Mouse (Mus musculus): ENCODE data around the gene Arpc1a. TPM values are rescaled to one million over a fixed set of nuclear protein-coding genes. Genes with fewer than 3 reads are reported as not detected.

The Arpc1a gene
- polyA plus RNA-seq, 1 experiment from 2014 or later, result 159 TPM

DNA sequence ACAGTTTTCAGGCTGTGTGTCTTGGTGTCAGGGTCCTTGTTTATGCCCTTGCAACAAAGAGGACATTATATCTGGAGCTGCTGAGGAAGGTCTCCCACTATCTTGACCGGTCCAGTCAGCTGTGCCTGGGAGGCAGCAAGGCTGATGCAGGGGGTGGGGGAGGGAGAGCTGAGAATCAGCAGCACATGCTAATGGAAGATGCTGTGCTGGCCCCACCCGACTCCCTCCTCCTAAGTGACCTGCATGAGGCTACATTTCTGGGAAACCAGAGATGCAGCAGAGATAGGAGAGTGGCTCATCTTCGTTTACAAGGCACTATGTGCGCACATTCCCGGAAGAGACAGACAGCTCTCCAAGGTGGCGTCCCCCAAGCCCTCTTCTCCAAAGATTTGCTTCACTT lies 26.8 kb downstream of the Arpc1a start:
- Histone ChIP-seq H3K4me2 (replicated peaks) (no peak overlapping the region), H3K4me1 (0 out of 2 replicates have a peak, but pooled peaks cover 11% of the 10 kb centered on the region), H3K27ac (no peak overlapping the region), H3K4me3 (no peak overlapping the region), H3K9me3 (no peaks in the 10 kb centered on the region), H3K27me3 (peaks cover 6% of the 10 kb centered on the region; the same call in 1 of the 2 replicates), H3K36me3 (peaks cover 55% of the 10 kb centered on the region), H3K9ac (no peak overlapping the region)
- WGBS, result 81% methylated on average over 6 of the region's 6 CpGs
- no peak for ATAC-seq (ENCODE audit: insufficient number of reproducible peaks, insufficient read depth, low FRiP score, low TSS enrichment)

DNA sequence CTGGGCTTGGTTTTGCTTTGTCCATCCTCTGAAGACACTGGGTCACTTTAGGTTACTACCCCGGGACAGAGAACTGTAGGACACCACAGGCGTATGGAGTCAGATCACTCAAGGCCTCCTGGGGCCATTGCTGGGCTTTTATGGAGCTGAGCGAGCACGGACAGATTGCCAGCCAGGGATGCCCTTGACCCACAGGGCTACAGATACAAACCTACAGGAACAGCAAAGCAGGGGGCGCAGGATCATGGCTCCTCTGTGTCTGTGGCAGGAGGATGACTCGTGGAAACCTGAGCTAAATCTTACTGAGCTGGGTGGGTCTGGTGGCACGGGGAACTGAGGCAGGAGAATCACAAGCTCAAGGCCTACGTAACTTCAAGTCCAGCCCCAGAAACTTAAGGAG lies 28.9 kb downstream of the Arpc1a start:
- Histone ChIP-seq H3K4me1 (0 out of 2 replicates have a peak, but pooled peaks cover 11% of the 10 kb centered on the region), H3K9me3 (no peaks in the 10 kb centered on the region), H3K27me3 (peaks cover 6% of the 10 kb centered on the region; the same call in 1 of the 2 replicates), H3K4me3 (no peak overlapping the region), H3K4me2 (replicated peaks) (no peak overlapping the region), H3K9ac (no peak overlapping the region), H3K27ac (no peak overlapping the region), H3K36me3 (peaks cover 34% of the 10 kb centered on the region)
- 77% methylated on average over 8 of the region's 8 CpGs for WGBS
- no peak for ATAC-seq (ENCODE audit: insufficient number of reproducible peaks, insufficient read depth, low FRiP score, low TSS enrichment)

DNA sequence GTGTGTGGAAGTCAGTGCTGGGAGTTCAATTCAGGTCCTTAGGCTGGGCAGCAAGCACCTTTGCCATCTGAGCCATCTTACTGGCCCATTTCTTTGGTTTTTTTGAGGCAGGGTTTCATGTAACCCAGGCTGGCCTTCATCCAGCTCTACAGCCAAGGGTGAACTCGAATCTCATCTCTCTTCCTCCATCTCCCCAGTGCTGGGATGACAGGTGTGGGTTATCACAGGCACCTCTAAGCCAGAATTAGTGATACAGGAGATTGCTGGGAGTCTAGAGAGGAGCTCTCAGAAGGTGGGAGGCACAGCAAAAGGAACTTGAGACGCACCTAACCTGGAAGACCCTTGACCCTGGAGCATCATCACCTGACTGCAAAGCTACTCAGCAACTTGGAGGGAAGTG lies 29.8 kb downstream of the Arpc1a start:
- Histone ChIP-seq H3K27ac (no peak overlapping the region), H3K27me3 (peaks cover 6% of the 10 kb centered on the region; the same call in 1 of the 2 replicates), H3K4me2 (replicated peaks) (peak overlapping the region; percentile 81), H3K9ac (no peak overlapping the region), H3K9me3 (no peaks in the 10 kb centered on the region), H3K4me3 (peak overlapping the region; percentile 55), H3K36me3 (peaks cover 25% of the 10 kb centered on the region), H3K4me1 (0 out of 2 replicates have a peak, but pooled peaks cover 11% of the 10 kb centered on the region)
- ATAC-seq (ENCODE audit: insufficient number of reproducible peaks, insufficient read depth, low FRiP score, low TSS enrichment), result no peak
- 44% methylated on average over 2 of the region's 2 CpGs for WGBS

DNA sequence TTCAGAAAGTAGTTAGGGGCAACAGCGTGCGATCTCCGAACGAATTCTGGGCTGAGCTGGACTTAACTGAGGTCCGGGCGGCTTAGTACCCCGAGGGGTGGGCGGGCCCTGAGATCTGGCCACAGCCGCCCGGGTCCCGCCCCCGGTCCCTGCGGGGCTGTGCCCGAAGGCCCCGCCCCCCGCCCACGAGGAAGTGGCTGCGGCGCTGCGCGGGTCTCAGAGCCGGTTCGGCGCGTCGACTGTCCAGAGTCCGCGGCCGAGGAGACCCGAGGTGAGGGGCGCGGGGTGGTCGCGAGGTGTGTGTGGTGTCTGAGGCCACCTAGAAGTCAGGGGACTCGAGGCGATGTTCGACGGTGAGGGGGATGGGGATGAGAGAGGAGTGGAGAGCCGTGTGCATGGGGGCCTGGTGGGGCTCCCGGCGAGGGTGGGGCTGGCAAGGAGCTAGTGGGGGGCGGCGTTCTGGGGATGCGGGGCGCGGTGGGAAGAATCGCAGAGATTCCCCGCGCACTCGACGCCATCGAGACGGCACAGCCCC lies 30.5 kb downstream of the Arpc1a start, which contains the start of gene Arpc1b:
Arpc1b (plus strand) TSS at position 145 of the 535 bp plus-strand sequence.
- H3K4me3 ChIP-seq, result peak within 1 kb of the TSS; percentile 55
- WGBS, result under 1% methylated on average over 45 of the region's 53 CpGs

DNA sequence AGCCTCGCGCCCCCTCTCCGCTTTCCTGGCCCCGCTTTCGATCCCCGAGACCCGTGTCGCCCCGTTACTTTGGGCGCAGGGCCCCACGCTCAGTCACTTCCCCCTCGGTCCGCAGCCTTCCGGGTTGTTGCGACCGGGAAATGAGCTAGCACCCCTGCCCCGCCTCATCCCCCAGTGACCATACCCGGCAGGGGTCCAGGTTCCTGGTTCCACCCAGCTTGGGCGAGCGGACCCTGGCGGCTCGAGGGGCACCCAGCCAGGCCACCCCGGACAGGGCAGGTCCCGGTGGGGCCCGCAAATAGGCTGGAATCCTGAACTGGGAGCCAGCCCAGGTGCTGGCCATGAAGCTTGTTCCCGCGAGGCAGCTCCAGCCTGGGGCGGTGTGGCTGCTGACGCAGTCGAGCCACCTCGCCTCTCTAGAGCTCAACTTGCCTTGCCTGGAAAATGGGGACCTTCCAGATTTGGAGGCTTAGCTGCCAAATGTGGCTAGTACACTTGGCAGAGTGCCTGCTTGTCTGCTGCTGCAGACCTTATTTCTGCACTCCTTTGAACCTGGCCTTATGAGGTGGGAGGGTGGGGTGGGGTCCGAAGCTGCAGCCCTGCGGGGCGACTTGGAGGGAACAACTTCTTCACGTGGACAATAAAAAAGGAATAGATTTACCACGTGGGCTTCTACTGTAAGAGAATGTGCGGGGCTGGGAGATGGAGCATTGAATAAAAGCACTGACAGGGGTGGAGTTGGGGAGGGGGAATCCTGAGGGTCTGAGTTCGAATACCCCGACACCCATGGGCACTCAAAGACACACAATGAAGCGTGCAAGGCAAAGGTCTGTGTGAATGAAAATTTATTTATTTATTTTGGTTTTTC lies 31.2 kb downstream of the Arpc1a start:
- ATAC-seq (ENCODE audit: insufficient number of reproducible peaks, insufficient read depth, low FRiP score, low TSS enrichment), result no peak
- Histone ChIP-seq H3K4me2 (replicated peaks) (peak overlapping the region; percentile 81), H3K9me3 (no peaks in the 10 kb centered on the region), H3K27ac (no peak overlapping the region), H3K27me3 (peaks cover 6% of the 10 kb centered on the region; the same call in 1 of the 2 replicates), H3K9ac (peak overlapping the region; percentile 62), H3K4me1 (0 out of 2 replicates have a peak, but pooled peaks cover 11% of the 10 kb centered on the region), H3K4me3 (peak overlapping the region; percentile 55), H3K36me3 (peaks cover 13% of the 10 kb centered on the region)
- WGBS, result 22% methylated on average over 33 of the region's 40 CpGs

More for the DNA sequence above, 30.5 kb downstream of the Arpc1a start, which contains the start of gene Arpc1b:
- Histone ChIP-seq H3K4me2 (replicated peaks) (peak within 1 kb of the TSS; percentile 81), H3K4me1 (0 out of 2 replicates have a peak, but pooled peaks cover 11% of the 10 kb centered on the region), H3K36me3 (peaks cover 20% of the 10 kb centered on the region), H3K27ac (no peak within 1 kb of the TSS), H3K9me3 (no peaks in the 10 kb centered on the region), H3K9ac (peak within 1 kb of the TSS; percentile 62), H3K27me3 (peaks cover 6% of the 10 kb centered on the region; the same call in 1 of the 2 replicates)
- 0 out of 2 replicates have a peak, but pooled peaks have one; percentile 55 for ATAC-seq (ENCODE audit: insufficient number of reproducible peaks, insufficient read depth, low FRiP score, low TSS enrichment)

DNA sequence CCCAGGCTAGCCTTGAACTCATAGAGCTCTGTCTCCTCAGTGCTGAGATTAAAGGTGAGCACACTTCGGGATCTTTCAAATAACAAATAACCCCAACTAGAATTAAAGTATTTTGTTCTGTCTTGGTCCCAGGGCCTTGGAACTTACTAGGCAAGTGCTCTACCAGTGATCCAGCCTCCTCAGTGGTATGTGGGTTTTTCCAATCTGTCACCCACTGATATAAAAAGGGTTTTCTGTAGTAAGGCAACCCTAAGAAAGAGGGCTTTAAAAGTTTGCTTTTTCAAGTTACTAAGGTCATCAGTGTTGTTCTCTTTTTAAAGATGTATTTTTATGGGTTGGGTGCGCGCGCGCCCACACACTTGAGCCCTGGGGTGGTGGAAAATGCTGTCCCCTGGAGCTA lies 32.1 kb downstream of the Arpc1a start:
- no peak overlapping the region for H3K9ac ChIP-seq
- H3K4me1 ChIP-seq, result peaks cover 16% of the 10 kb centered on the region; the same call in 1 of the 2 replicates
- no peak for ATAC-seq (ENCODE audit: insufficient number of reproducible peaks, insufficient read depth, low FRiP score, low TSS enrichment)
- peaks cover 4% of the 10 kb centered on the region for H3K36me3 ChIP-seq
- H3K4me3 ChIP-seq, result no peak overlapping the region
- WGBS, result 94% methylated on average over 5 of the region's 5 CpGs
- H3K4me2 ChIP-seq (replicated peaks), result no peak overlapping the region
- H3K27me3 ChIP-seq, result peaks cover 6% of the 10 kb centered on the region; the same call in 1 of the 2 replicates
- no peak overlapping the region for H3K27ac ChIP-seq
- no peaks in the 10 kb centered on the region for H3K9me3 ChIP-seq

DNA sequence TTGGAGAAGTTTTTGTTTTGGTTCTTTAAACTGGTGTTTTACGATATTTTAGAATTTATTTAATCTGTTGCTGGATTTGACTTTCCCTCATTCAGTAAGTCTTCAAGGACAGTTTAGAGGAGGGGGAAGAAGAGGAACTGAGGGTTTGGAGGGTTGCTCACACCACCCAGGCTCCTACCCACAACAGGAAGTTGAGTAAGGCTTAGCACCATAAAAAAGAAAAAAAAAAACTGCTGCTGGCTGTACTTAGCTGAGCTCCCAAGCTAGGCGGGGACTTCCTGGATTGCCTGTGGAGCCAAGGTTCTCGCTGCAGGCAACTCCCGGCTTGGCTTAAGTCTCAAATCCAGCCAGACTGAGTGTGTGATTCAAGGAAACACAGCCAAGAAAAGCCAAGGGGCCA lies 32.7 kb downstream of the Arpc1a start:
- no peak overlapping the region for H3K27ac ChIP-seq
- peaks cover 19% of the 10 kb centered on the region; the same call in 1 of the 2 replicates for H3K4me1 ChIP-seq
- no peak overlapping the region for H3K9ac ChIP-seq
- WGBS, result 45% methylated on average over 4 of the region's 4 CpGs
- no peaks in the 10 kb centered on the region for H3K36me3 ChIP-seq
- ATAC-seq (ENCODE audit: insufficient number of reproducible peaks, insufficient read depth, low FRiP score, low TSS enrichment), result no peak
- no peak overlapping the region for H3K4me2 ChIP-seq (replicated peaks)
- H3K27me3 ChIP-seq, result peaks cover 6% of the 10 kb centered on the region; the same call in 1 of the 2 replicates
- no peak overlapping the region for H3K4me3 ChIP-seq
- no peaks in the 10 kb centered on the region for H3K9me3 ChIP-seq

DNA sequence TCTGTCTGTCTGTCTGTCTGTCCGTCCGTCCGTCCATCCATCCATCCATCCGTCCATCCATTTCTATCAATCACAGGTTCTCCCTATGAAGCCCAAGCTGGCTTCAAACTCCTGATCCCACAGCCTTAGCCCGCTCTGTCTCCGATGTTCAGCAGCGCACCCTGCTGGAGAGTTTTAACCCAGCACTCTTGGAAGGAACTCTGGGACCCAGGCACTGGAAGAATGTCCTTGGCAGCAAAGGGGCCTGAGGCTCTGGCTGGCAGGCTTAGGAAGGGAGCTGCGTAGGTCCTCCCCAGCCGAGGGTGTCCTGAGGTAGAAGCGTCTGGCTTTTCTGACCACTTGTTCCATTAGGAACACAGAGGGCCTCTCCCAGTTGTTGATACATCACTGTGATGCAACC lies 33.3 kb downstream of the Arpc1a start:
- no peak overlapping the region for H3K9ac ChIP-seq
- peaks cover 19% of the 10 kb centered on the region; the same call in 1 of the 2 replicates for H3K4me1 ChIP-seq
- peaks cover 6% of the 10 kb centered on the region; the same call in 1 of the 2 replicates for H3K27me3 ChIP-seq
- H3K4me2 ChIP-seq (replicated peaks), result no peak overlapping the region
- H3K9me3 ChIP-seq, result no peaks in the 10 kb centered on the region
- H3K4me3 ChIP-seq, result no peak overlapping the region
- no peaks in the 10 kb centered on the region for H3K36me3 ChIP-seq
- WGBS, result 46% methylated on average over 10 of the region's 10 CpGs
- no peak for ATAC-seq (ENCODE audit: insufficient number of reproducible peaks, insufficient read depth, low FRiP score, low TSS enrichment)
- H3K27ac ChIP-seq, result no peak overlapping the region

DNA sequence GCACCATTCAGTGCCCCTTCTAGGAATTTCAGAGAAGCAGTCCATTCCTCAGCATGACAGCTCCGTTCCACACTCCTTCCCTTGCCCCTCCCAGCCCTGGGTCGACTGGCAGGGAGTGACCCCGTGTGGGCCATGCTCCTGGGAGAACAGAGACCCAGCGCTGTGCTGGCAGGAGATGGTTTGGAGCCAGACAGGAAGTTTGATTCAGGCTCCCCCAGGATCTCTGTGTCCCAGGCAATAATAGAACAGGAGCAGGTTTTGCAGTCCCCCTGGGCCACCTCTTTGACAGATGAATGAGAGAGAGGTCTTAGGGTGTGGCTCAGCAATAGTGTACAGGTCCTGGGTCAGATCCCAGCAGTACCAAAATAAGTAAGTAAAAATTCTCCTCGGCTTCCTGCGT lies 34.4 kb downstream of the Arpc1a start:
- no peak for ATAC-seq (ENCODE audit: insufficient number of reproducible peaks, insufficient read depth, low FRiP score, low TSS enrichment)
- Histone ChIP-seq H3K27me3 (peaks cover 6% of the 10 kb centered on the region; the same call in 1 of the 2 replicates), H3K9me3 (no peaks in the 10 kb centered on the region), H3K4me2 (replicated peaks) (no peak overlapping the region), H3K4me1 (peaks cover 19% of the 10 kb centered on the region; the same call in 1 of the 2 replicates), H3K9ac (no peak overlapping the region), H3K27ac (no peak overlapping the region), H3K36me3 (peaks cover under 1% of the 10 kb centered on the region; the same call in 1 of the 2 replicates), H3K4me3 (no peak overlapping the region)
- WGBS, result 50% methylated on average over 6 of the region's 6 CpGs

DNA sequence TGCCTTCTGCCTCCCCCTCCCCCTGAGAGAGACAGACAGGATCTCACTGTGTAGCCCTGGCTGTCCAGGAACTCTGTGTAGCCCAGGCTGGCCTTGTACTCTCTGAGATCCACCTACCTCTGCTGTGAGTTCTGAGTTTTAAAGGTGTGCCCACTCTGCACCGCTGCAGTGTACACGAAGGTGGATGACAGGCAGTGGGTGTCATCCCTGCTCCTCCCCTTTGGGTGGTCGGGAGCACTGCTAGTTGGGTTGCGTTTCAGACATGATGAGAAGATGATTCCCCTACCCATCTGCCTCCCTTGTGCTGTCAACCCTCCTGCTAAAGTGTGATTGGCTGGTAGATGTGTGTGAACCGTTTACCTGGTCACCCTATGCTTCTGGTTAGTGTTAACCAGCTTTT lies 34.8 kb downstream of the Arpc1a start:
- Histone ChIP-seq H3K4me2 (replicated peaks) (no peak overlapping the region), H3K27me3 (peaks cover 6% of the 10 kb centered on the region; the same call in 1 of the 2 replicates), H3K4me3 (no peak overlapping the region), H3K4me1 (peaks cover 19% of the 10 kb centered on the region; the same call in 1 of the 2 replicates), H3K27ac (no peak overlapping the region), H3K9me3 (no peaks in the 10 kb centered on the region), H3K36me3 (peaks cover 5% of the 10 kb centered on the region), H3K9ac (no peak overlapping the region)
- WGBS, result 87% methylated on average over 5 of the region's 5 CpGs
- no peak for ATAC-seq (ENCODE audit: insufficient number of reproducible peaks, insufficient read depth, low FRiP score, low TSS enrichment)

DNA sequence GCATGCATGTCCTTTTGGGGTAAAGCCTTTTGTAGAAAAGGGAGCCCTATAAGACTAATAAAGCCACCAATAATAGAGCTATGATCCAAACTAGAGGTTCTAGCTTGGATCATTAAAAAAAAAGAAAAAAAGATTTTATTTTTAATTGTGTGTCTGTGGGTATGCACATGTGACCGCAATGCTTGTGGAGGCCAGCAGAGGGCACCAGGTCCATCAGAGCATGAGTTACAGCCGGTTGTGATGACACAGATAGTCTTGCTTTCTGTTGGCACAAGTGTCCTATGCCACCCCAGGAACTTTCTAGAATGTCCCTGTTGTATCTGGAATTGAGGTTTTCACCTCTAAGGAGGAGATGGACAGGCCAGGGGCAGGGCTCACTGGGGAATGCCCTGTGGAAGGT lies 35.8 kb downstream of the Arpc1a start:
- Histone ChIP-seq H3K36me3 (peaks cover 15% of the 10 kb centered on the region), H3K4me1 (peaks cover 13% of the 10 kb centered on the region; the same call in 1 of the 2 replicates), H3K27me3 (peaks cover 6% of the 10 kb centered on the region; the same call in 1 of the 2 replicates), H3K4me2 (replicated peaks) (no peak overlapping the region), H3K9me3 (no peaks in the 10 kb centered on the region), H3K27ac (no peak overlapping the region), H3K9ac (no peak overlapping the region), H3K4me3 (no peak overlapping the region)
- no peak for ATAC-seq (ENCODE audit: insufficient number of reproducible peaks, insufficient read depth, low FRiP score, low TSS enrichment)
- 88% methylated on average over 2 of the region's 2 CpGs for WGBS

Measured in embryonic facial prominence, embryonic 12.5 days (tissue).